10 mouse cellular contexts compared by ENCODE assay signal in the genomic region with DNA sequence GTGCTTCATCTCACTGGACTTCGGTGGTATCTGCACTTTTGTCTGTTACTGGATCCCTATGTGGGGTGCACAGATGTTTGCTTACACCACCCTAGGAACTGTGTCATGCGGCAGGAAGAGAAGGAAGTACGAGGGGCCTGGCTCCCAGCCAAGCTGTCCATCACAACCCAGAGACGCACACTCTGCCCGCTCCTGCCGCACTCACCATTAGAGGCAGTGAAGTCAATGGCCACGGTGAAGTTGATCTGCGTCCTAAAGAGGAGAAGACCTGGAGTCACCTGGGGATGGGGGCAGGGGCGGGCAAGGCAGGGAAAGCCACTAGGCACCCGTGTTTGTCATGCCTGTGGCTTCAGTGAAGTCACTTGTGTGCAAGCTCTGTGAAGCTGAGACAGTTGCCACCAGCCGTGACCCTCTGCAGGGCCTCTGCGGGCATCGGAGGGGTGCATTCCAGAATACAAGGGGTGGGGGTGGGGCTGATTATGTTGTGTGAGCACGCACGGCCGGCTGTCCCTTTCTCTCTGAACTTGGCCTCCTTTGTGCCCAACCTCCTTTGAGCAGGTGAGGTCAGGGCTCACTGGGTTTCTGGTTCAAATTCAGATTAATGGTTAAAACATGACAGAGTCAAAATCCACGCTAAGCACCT. TPM values are rescaled to one million over a fixed set of nuclear protein-coding genes. Genes with fewer than 3 reads are reported as not detected.
DNase-seq lines count a peak whose midpoint lies in the region; ATAC-seq and TF ChIP-seq lines count a peak whose summit lies in the region.
"Had no signal": no experiment of that assay in that cellular context is flagged by ENCODE, and none has a peak within 500 bp of the region (broad histone marks: within the 10 kb centered on the region; RNA-seq: fewer than 3 reads in every experiment).

No protein-coding gene starts in this region.

- TF ChIP-seq POLR2A in CH12.LX (IDR thresholded peaks at IDR 0.05; ENCODE audit: low read depth, low read length) = no peak

- H3K27ac ChIP-seq in CH12.LX (ENCODE audit: insufficient read depth, low read depth) = no peak overlapping the region
- H3K27ac ChIP-seq in heart, embryonic 13.5 days (replicated peaks) = 0 out of 2 replicates have a peak overlapping the region, but pooled peaks have one; percentile 21
- H3K27ac ChIP-seq in midbrain, embryonic 10.5 days (replicated peaks) = peak overlapping the region; percentile 59; the same call in 1 of the 2 replicates

- no peak for TF ChIP-seq RAD21 in CH12.LX (IDR thresholded peaks at IDR 0.05; ENCODE audit: low read depth, low read length)

- DNase-seq in embryo, embryonic 10.5 days (ENCODE audit: low spot score) = peak; percentile 24
- no peak for DNase-seq in embryo, embryonic 9.5 days (ENCODE audit: extremely low spot score)
- DNase-seq in CH12.LX (ENCODE audit: extremely low read depth) (no peak), MN1 (ENCODE audit: low spot score) (no peak)
- peak; percentile 71 for DNase-seq in kidney, postnatal 14 days
- no peak for DNase-seq in midbrain, embryonic 10.5 days (ENCODE audit: low spot score)
- no peak for DNase-seq in cerebellum, postnatal 25 days

- no peak for TF ChIP-seq CTCF in CH12.LX (conservative IDR thresholded peaks at IDR 0.05 in 1 of 2, IDR thresholded peaks at IDR 0.05 in 1 of 2; ENCODE audit: low read depth in 2 of 2, low read length in 2 of 2)

- peak overlapping the region; percentile 33 for H3K4me2 ChIP-seq in CH12.LX (ENCODE audit: insufficient read depth, low read depth, poor library complexity, severe bottlenecking)
- H3K4me2 ChIP-seq in heart, embryonic 13.5 days = peak overlapping the region; percentile 57

- WGBS in heart, embryonic 13.5 days = 10% methylated on average over 17 of the region's 17 CpGs
- 30% methylated on average over 17 of the region's 17 CpGs for WGBS in midbrain, embryonic 10.5 days

- peaks cover 49 to 84% of the 10 kb centered on the region in 2 experiments for H3K4me1 ChIP-seq in CH12.LX (ENCODE audit: control insufficient read depth in 1 of 2, insufficient read depth in 2 of 2)
- H3K4me1 ChIP-seq in heart, embryonic 13.5 days = peaks cover 33% of the 10 kb centered on the region
- H3K4me1 ChIP-seq in midbrain, embryonic 10.5 days = peaks cover 31% of the 10 kb centered on the region

- H3K27me3 ChIP-seq in CH12.LX (replicated peaks) = no peaks in the 10 kb centered on the region
- H3K27me3 ChIP-seq in heart, embryonic 13.5 days (replicated peaks) = peaks cover 9% of the 10 kb centered on the region
- H3K27me3 ChIP-seq in midbrain, embryonic 10.5 days (ENCODE audit: low read depth, poor library complexity, severe bottlenecking) = peaks cover 25% of the 10 kb centered on the region; the same call in 1 of the 2 replicates

- no peak for ATAC-seq in heart, embryonic 13.5 days (ENCODE audit: extremely low read depth, insufficient number of reproducible peaks, low FRiP score, low TSS enrichment)

- no peak overlapping the region for H3K9ac ChIP-seq in CH12.LX (ENCODE audit: insufficient read depth, low read depth)
- peak overlapping the region; percentile 63 for H3K9ac ChIP-seq in heart, embryonic 13.5 days

- no peaks in the 10 kb centered on the region for H3K36me3 ChIP-seq in CH12.LX (replicated peaks in 1 of 2; ENCODE audit: control insufficient read depth in 1 of 2, insufficient read depth in 1 of 2, low read length in 1 of 2)
- peaks cover 14% of the 10 kb centered on the region for H3K36me3 ChIP-seq in heart, embryonic 13.5 days
- H3K36me3 ChIP-seq in midbrain, embryonic 10.5 days = peaks cover 5% of the 10 kb centered on the region; the same call in 1 of the 2 replicates

- no peak for TF ChIP-seq EP300 in CH12.LX (IDR thresholded peaks at IDR 0.05; ENCODE audit: low read length)

- no peak overlapping the region for H3K4me3 ChIP-seq in CH12.LX (replicated peaks in 1 of 3; ENCODE audit: low read depth in 2 of 3, low read length in 2 of 3, poor library complexity in 1 of 3)
- 0 out of 2 replicates have a peak overlapping the region, but pooled peaks have one; percentile 2 for H3K4me3 ChIP-seq in heart, embryonic 13.5 days
- no peak overlapping the region for H3K4me3 ChIP-seq in midbrain, embryonic 10.5 days
- H3K4me3 ChIP-seq: erythroblast, embryonic 14.5 days; myocyte had no signal

- no peaks in the 10 kb centered on the region for H3K79me2 ChIP-seq in CH12.LX (replicated peaks; ENCODE audit: control insufficient read depth, extremely low read depth, insufficient read depth, poor library complexity, severe bottlenecking)

- dilution Hi-C loops in CH12.LX (cut with MboI; ENCODE audit: extremely low pct_ligation_motif_present, extremely low pct_unique_long_range_greater_than_20kb, low sequenced_read_pairs) = no loop called here

- in situ Hi-C loops in CH12.LX (cut with MboI; ENCODE audit: low pct_ligation_motif_present, low pct_unique_long_range_greater_than_20kb, low sequenced_read_pairs) = loop anchor here (5.0 kb wide), 2 partner anchors 37 to 67 kb away; no protein-coding TSS in a partner anchor

- H3K9me3 ChIP-seq in CH12.LX (replicated peaks; ENCODE audit: low read length) = peaks cover 14% of the 10 kb centered on the region
- peaks cover 14% of the 10 kb centered on the region for H3K9me3 ChIP-seq in heart, embryonic 13.5 days
- H3K9me3 ChIP-seq in midbrain, embryonic 10.5 days (replicated peaks) = 0 out of 2 replicates have a peak, but pooled peaks cover 4% of the 10 kb centered on the region

TF ChIP-seq in CH12.LX, 34 proteins besides CTCF, POLR2A, EP300 and RAD21:
- TF ChIP-seq TCF12 (IDR thresholded peaks at IDR 0.05; ENCODE audit: low read depth, low read length) (peak; percentile 35; the same call in 1 of the 2 replicates), MXI1 (IDR thresholded peaks at IDR 0.05; ENCODE audit: low read depth, low read length) (no peak), JUN (IDR thresholded peaks at IDR 0.05; ENCODE audit: insufficient read depth, low read depth, low read length) (no peak), ZKSCAN1 (IDR thresholded peaks at IDR 0.05; ENCODE audit: borderline replicate concordance, low read depth, low read length) (no peak), NRF1 (IDR thresholded peaks at IDR 0.05; ENCODE audit: low read depth, low read length) (no peak), SIN3A (IDR thresholded peaks at IDR 0.05; ENCODE audit: low read length) (no peak; the same call in 1 of the 2 replicates), SMC3 (IDR thresholded peaks at IDR 0.05; ENCODE audit: low read depth, low read length) (no peak), UBTF (IDR thresholded peaks at IDR 0.05; ENCODE audit: low read depth, low read length) (no peak), MAZ (IDR thresholded peaks at IDR 0.05; ENCODE audit: low read depth, low read length) (0 out of 2 replicates have a peak, but pooled peaks have one; percentile 32), MEF2A (IDR thresholded peaks at IDR 0.05; ENCODE audit: borderline replicate concordance, low read depth, low read length) (0 out of 2 replicates have a peak, but pooled peaks have one; percentile 3), USF1 (IDR thresholded peaks at IDR 0.05; ENCODE audit: low read depth, low read length) (no peak), ELF1 (IDR thresholded peaks at IDR 0.05; ENCODE audit: low read depth, low read length) (no peak), HCFC1 (IDR thresholded peaks at IDR 0.05; ENCODE audit: low read depth, low read length) (no peak), NELFE (IDR thresholded peaks at IDR 0.05; ENCODE audit: low read depth, low read length) (no peak), USF2 (conservative IDR thresholded peaks at IDR 0.05; ENCODE audit: low read depth, low read length) (no peak), MYC (IDR thresholded peaks at IDR 0.05; ENCODE audit: low read depth, low read length) (no peak), CHD2 (IDR thresholded peaks at IDR 0.05; ENCODE audit: low read length) (no peak; the same call in 1 of the 2 replicates), ZMIZ1 (IDR thresholded peaks at IDR 0.05; ENCODE audit: low read depth, low read length) (no peak), ETS1 (conservative IDR thresholded peaks at IDR 0.05; ENCODE audit: low read depth, low read length) (peak; percentile 71), E2F4 (IDR thresholded peaks at IDR 0.05; ENCODE audit: insufficient replicate concordance, low read depth, low read length) (no peak), GABPA (IDR thresholded peaks at IDR 0.05; ENCODE audit: insufficient replicate concordance, low read depth, low read length) (no peak), TBP (conservative IDR thresholded peaks at IDR 0.05; ENCODE audit: low read depth, low read length) (no peak), POLR2AphosphoS2 (IDR thresholded peaks at IDR 0.05; ENCODE audit: low read depth, low read length) (no peak), BHLHE40 (IDR thresholded peaks at IDR 0.05; ENCODE audit: low read depth, low read length) (peak; percentile 81), MAX (IDR thresholded peaks at IDR 0.05; ENCODE audit: low read length) (no peak), ZC3H11A (IDR thresholded peaks at IDR 0.05; ENCODE audit: low read depth, low read length) (no peak), IRF4 (IDR thresholded peaks at IDR 0.05; ENCODE audit: low read depth, low read length) (no peak), JUND (conservative IDR thresholded peaks at IDR 0.05; ENCODE audit: low read depth, low read length) (no peak)

RNA-seq across cellular contexts. Expression of a gene that starts 50.6 kb away (rescaled TPM):
- total RNA-seq in CH12.LX (2012; rRNA removed) (0.17 and 0.34 TPM in 2 replicates), CH12.LX (2014; rRNA removed) (0.12 TPM in 1 of 2 replicates, not detected in the other)
- 0.30 TPM in 1 of 2 replicates, not detected in the other for polyA plus RNA-seq in CH12.LX (2012; ENCODE audit: insufficient read length, low read depth)
- 0.18 and 0.35 TPM in 2 replicates for polyA plus RNA-seq in heart, embryonic 13.5 days (2015; fragmentation: Nextera tagmentation; extraction: Ambion mirVana)
- polyA plus RNA-seq in midbrain, embryonic 10.5 days (2016; fragmentation: Nextera tagmentation; extraction: Ambion mirVana) = 0.06 and 0.47 TPM in 2 replicates

Comparison
In these comparisons a context has a peak if more than half of its experiments do, and no peak if none do; other contexts are left out.
1. DNase-seq: peak in embryo, embryonic 10.5 days (single experiment) and kidney, postnatal 14 days (single experiment); none in embryo, embryonic 9.5 days (single experiment), CH12.LX (single experiment), midbrain, embryonic 10.5 days (single experiment), cerebellum, postnatal 25 days (0 of 2) and MN1 (single experiment).